8 mouse cellular contexts compared by ENCODE assay signal in genomic region chr8:40150911-40151797, GRCm38 (mm10).
DNase-seq lines count a peak whose midpoint lies in the region; ATAC-seq and TF ChIP-seq lines count a peak whose summit lies in the region.

No protein-coding gene starts in this region.

- TF ChIP-seq POLR2A in brain, embryonic 14.5 days (IDR thresholded peaks at IDR 0.05; ENCODE audit: borderline replicate concordance, extremely low read depth, insufficient read depth, insufficient read length, poor library complexity, severe bottlenecking) = no peak

- H3K9me3 ChIP-seq in E14TG2a.4 (ENCODE audit: low read length) = peaks cover 3% of the 10 kb centered on the region; the same call in 1 of the 2 replicates
- H3K9me3 ChIP-seq in forebrain, embryonic 10.5 days = no peaks in the 10 kb centered on the region
- H3K9me3 ChIP-seq in heart, embryonic 15.5 days (replicated peaks) = no peaks in the 10 kb centered on the region
- no peaks in the 10 kb centered on the region for H3K9me3 ChIP-seq in liver, embryonic 11.5 days (ENCODE audit: control insufficient read depth, low read length)
- H3K9me3 ChIP-seq in neural tube, embryonic 11.5 days (ENCODE audit: control insufficient read depth, low read length) = no peaks in the 10 kb centered on the region

- no peak overlapping the region for H3K4me3 ChIP-seq in E14TG2a.4 (replicated peaks; ENCODE audit: low read length)
- peak overlapping the region; percentile 43 for H3K4me3 ChIP-seq in forebrain, embryonic 10.5 days
- peak overlapping the region; percentile 28 for H3K4me3 ChIP-seq in heart, embryonic 15.5 days
- no peak overlapping the region for H3K4me3 ChIP-seq in liver, embryonic 11.5 days (ENCODE audit: low read depth, low read length)
- H3K4me3 ChIP-seq in neural tube, embryonic 11.5 days (ENCODE audit: low read depth, low read length) = no peak overlapping the region

- DNase-seq in brain, embryonic 14.5 days (ENCODE audit: low read depth) = peak; percentile 86
- peak; percentile 72 for DNase-seq in forebrain, embryonic 10.5 days (ENCODE audit: extremely low spot score, low spot score)
- DNase-seq in kidney, postnatal 14 days = peak; percentile 66
- DNase-seq in liver, embryonic 11.5 days (ENCODE audit: low spot score) = peak; percentile 49
- DNase-seq in neural tube, embryonic 11.5 days (ENCODE audit: low spot score) = peak; percentile 83
- DNase-seq in thymus, postnatal 14 days = peak; percentile 29

- H3K27me3 ChIP-seq in E14TG2a.4 (ENCODE audit: insufficient read depth, low read length) = no peaks in the 10 kb centered on the region
- H3K27me3 ChIP-seq in forebrain, embryonic 10.5 days (ENCODE audit: poor library complexity, severe bottlenecking) = no peaks in the 10 kb centered on the region
- H3K27me3 ChIP-seq in heart, embryonic 15.5 days = no peaks in the 10 kb centered on the region
- no peaks in the 10 kb centered on the region for H3K27me3 ChIP-seq in liver, embryonic 11.5 days (replicated peaks; ENCODE audit: control insufficient read depth, insufficient read depth, low read length)
- H3K27me3 ChIP-seq in neural tube, embryonic 11.5 days (ENCODE audit: control insufficient read depth, insufficient read depth, low read length) = no peaks in the 10 kb centered on the region

- H3K9ac ChIP-seq in heart, embryonic 15.5 days = no peak overlapping the region
- H3K9ac ChIP-seq in liver, embryonic 11.5 days (ENCODE audit: low read depth, low read length) = no peak overlapping the region
- peak overlapping the region; percentile 31; the same call in 1 of the 2 replicates for H3K9ac ChIP-seq in neural tube, embryonic 11.5 days (ENCODE audit: low read length)

- WGBS in forebrain, embryonic 10.5 days = 16% methylated on average over 21 of the region's 21 CpGs
- 18% methylated on average over 21 of the region's 21 CpGs for WGBS in heart, embryonic 15.5 days
- 23% methylated on average over 21 of the region's 21 CpGs for WGBS in liver, embryonic 11.5 days
- 13% methylated on average over 21 of the region's 21 CpGs for WGBS in neural tube, embryonic 11.5 days

- H3K27ac ChIP-seq in forebrain, embryonic 10.5 days = peak overlapping the region; percentile 66
- no peak overlapping the region for H3K27ac ChIP-seq in heart, embryonic 15.5 days
- H3K27ac ChIP-seq in liver, embryonic 11.5 days (ENCODE audit: low read depth, low read length) = no peak overlapping the region
- no peak overlapping the region for H3K27ac ChIP-seq in neural tube, embryonic 11.5 days (ENCODE audit: low read depth, low read length)

- no peaks in the 10 kb centered on the region for H3K4me1 ChIP-seq in E14TG2a.4 (replicated peaks; ENCODE audit: low read depth, low read length)
- H3K4me1 ChIP-seq in forebrain, embryonic 10.5 days = peaks cover 10% of the 10 kb centered on the region
- peaks cover 3% of the 10 kb centered on the region for H3K4me1 ChIP-seq in heart, embryonic 15.5 days (replicated peaks)
- no peaks in the 10 kb centered on the region for H3K4me1 ChIP-seq in liver, embryonic 11.5 days (replicated peaks; ENCODE audit: control insufficient read depth, insufficient read depth, low read length)
- 0 out of 2 replicates have a peak, but pooled peaks cover 4% of the 10 kb centered on the region for H3K4me1 ChIP-seq in neural tube, embryonic 11.5 days (ENCODE audit: control insufficient read depth, insufficient read depth, low read length)

- no peaks in the 10 kb centered on the region for H3K36me3 ChIP-seq in E14TG2a.4 (ENCODE audit: insufficient read depth, low read length)
- H3K36me3 ChIP-seq in forebrain, embryonic 10.5 days (replicated peaks) = no peaks in the 10 kb centered on the region
- H3K36me3 ChIP-seq in heart, embryonic 15.5 days = no peaks in the 10 kb centered on the region
- H3K36me3 ChIP-seq in liver, embryonic 11.5 days (ENCODE audit: control insufficient read depth, insufficient read depth, low read length) = no peaks in the 10 kb centered on the region
- H3K36me3 ChIP-seq in neural tube, embryonic 11.5 days (ENCODE audit: control insufficient read depth, insufficient read depth, low read length) = no peaks in the 10 kb centered on the region

- no peak for ATAC-seq in heart, embryonic 15.5 days (replicated peaks; ENCODE audit: insufficient number of reproducible peaks, insufficient read depth, low FRiP score, low read depth)
- no peak for ATAC-seq in liver, embryonic 11.5 days (replicated peaks; ENCODE audit: low FRiP score)
- ATAC-seq in neural tube, embryonic 11.5 days (ENCODE audit: insufficient read depth, low FRiP score, low TSS enrichment) = peak; percentile 86

- H3K4me2 ChIP-seq in heart, embryonic 15.5 days = peak overlapping the region; percentile 57
- H3K4me2 ChIP-seq in liver, embryonic 11.5 days = peak overlapping the region; percentile 41; the same call in 1 of the 2 replicates
- H3K4me2 ChIP-seq in neural tube, embryonic 11.5 days (ENCODE audit: low read depth) = peak overlapping the region; percentile 44

- peak; percentile 65 for TF ChIP-seq CTCF in E14TG2a.4 (conservative IDR thresholded peaks at IDR 0.05; ENCODE audit: low read length)
- peak; percentile 77 for TF ChIP-seq CTCF in brain, embryonic 14.5 days (IDR thresholded peaks at IDR 0.05; ENCODE audit: borderline replicate concordance, extremely low read depth, insufficient read depth, insufficient read length)

Comparison
In these comparisons a context has a peak if more than half of its experiments do, and no peak if none do; other contexts are left out.
1. H3K4me3 ChIP-seq: peak in forebrain, embryonic 10.5 days (single experiment) and heart, embryonic 15.5 days (single experiment); none in E14TG2a.4 (single experiment), liver, embryonic 11.5 days (single experiment) and neural tube, embryonic 11.5 days (single experiment).
2. DNase-seq: peak in every context shown above with its lines; median percentile 86 in brain, embryonic 14.5 days; 83 in neural tube, embryonic 11.5 days; 72 in forebrain, embryonic 10.5 days; 66 in kidney, postnatal 14 days; 49 in liver, embryonic 11.5 days; 29 in thymus, postnatal 14 days.
3. Peak in every context shown above with its lines, with median percentiles within 50 percentile points of each other: H3K4me2 ChIP-seq.